Mouse (Mus musculus): Measurements from ENCODE around the gene Lrmda.

DNA sequence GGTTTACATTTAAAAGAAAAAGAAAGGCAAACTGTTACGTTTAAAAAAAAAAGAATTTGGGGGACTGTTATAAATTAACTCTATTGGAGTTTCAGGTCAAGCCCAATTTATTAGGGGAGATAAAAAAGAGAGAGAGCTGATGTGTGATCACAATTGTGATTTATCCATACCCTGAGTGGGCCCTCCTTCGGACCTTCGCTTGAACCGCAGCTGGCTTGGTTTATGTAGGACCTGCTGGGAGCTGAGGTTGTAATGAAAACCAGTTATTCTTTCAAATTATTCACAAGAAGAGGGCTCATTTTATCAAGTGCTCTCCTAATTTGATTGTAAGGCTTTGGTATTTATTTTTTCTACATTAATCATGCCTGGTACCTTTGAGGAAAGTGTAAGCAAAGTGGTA lies 99.0 kb downstream of the Lrmda start:
- TF ChIP-seq CTCF (IDR thresholded peaks at IDR 0.05; ENCODE audit: low read depth, low read length) (no peak), POLR2A (IDR thresholded peaks at IDR 0.05; ENCODE audit: borderline replicate concordance, low read depth, low read length) (no peak)
